Mouse (Mus musculus): Measurements from ENCODE around the gene Misp. TPM values are rescaled to one million over a fixed set of nuclear protein-coding genes. Genes with fewer than 3 reads are reported as not detected.

Gene Misp
- under 1 TPM; 0.26 to 0.54 TPM for total RNA-seq (2021)
- long read RNA-seq, experiment 1, result 0 reads
- long read RNA-seq, experiment 2, result 0 reads

- no peak for DNase-seq
- intact Hi-C loops (cut with DNase I), result no loop called here
These were observed at the start of gene Misp for GRCm38 (mm10) chr10:79820782-79821181. Gene Misp, plus strand, starts transcription at chr10:79820989.

GRCm38 (mm10) chr10:79772320-79772719 is 48.5 kb upstream of the Misp start:
- intact Hi-C loops (cut with DNase I), result no loop called here

GRCm38 (mm10) chr10:79773208-79773607 is 47.6 kb upstream of the Misp start:
- intact Hi-C loops (cut with DNase I), result no loop called here
- no peak for DNase-seq

More at GRCm38 (mm10) chr10:79772320-79772719, 48.5 kb upstream of the Misp start:
- DNase-seq, result no peak

GRCm38 (mm10) chr10:79774486-79775279 is 46.1 kb upstream of the Misp start:
- no peak for DNase-seq
- intact Hi-C loops (cut with DNase I), result loop anchor here (5.0 kb wide), 1 partner anchor 67 kb away; no protein-coding TSS in a partner anchor

GRCm38 (mm10) chr10:79777103-79777531 is 43.7 kb upstream of the Misp start, which contains the start of gene Fstl3:
Gene Fstl3, plus strand, starts transcription at chr10:79777272.
- DNase-seq, result peak in 1 of 2 experiments; percentile 45
- intact Hi-C loops (cut with DNase I), result loop anchor here (5.0 kb wide), 1 partner anchor 70 kb away; no protein-coding TSS in a partner anchor

- peak; percentile 53 to 63 for DNase-seq
- intact Hi-C loops (cut with DNase I), result loop anchor here (5.0 kb wide), 1 partner anchor 71 kb away; no protein-coding TSS in a partner anchor
These were observed 42.8 kb upstream of the Misp start for GRCm38 (mm10) chr10:79778006-79778405.

- DNase-seq, result no peak
- intact Hi-C loops (cut with DNase I), result loop anchor here (5.0 kb wide), 1 partner anchor 72 kb away; no protein-coding TSS in a partner anchor
These were observed 41.6 kb upstream of the Misp start for GRCm38 (mm10) chr10:79779193-79779592.

GRCm38 (mm10) chr10:79779784-79780663 is 40.8 kb upstream of the Misp start:
- peak; percentile 93 to 96 for DNase-seq
- intact Hi-C loops (cut with DNase I), result loop anchor here (5.0 kb wide), 2 partner anchors 37 to 73 kb away; no protein-coding TSS in a partner anchor

GRCm38 (mm10) chr10:79780664-79781015 is 40.1 kb upstream of the Misp start:
- intact Hi-C loops (cut with DNase I), result loop anchor here (5.0 kb wide), 1 partner anchor 37 kb away; no protein-coding TSS in a partner anchor
- DNase-seq, result no peak

- intact Hi-C loops (cut with DNase I), result loop anchor here (5.0 kb wide), 1 partner anchor 36 kb away; no protein-coding TSS in a partner anchor
- DNase-seq, result no peak
These were observed 39.6 kb upstream of the Misp start for GRCm38 (mm10) chr10:79781139-79781538.

- DNase-seq, result no peak
- intact Hi-C loops (cut with DNase I), result loop anchor here (5.0 kb wide), 1 partner anchor 35 kb away; no protein-coding TSS in a partner anchor
These were observed 38.8 kb upstream of the Misp start for GRCm38 (mm10) chr10:79781956-79782355.

- intact Hi-C loops (cut with DNase I), result loop anchor here (5.0 kb wide), 1 partner anchor 34 kb away; no protein-coding TSS in a partner anchor
- DNase-seq, result no peak
These were observed 37.7 kb upstream of the Misp start for GRCm38 (mm10) chr10:79783050-79783449.

- intact Hi-C loops (cut with DNase I), result loop anchor here (5.0 kb wide), 1 partner anchor 33 kb away; no protein-coding TSS in a partner anchor
- no peak for DNase-seq
These were observed 36.6 kb upstream of the Misp start for GRCm38 (mm10) chr10:79783920-79784800.

- intact Hi-C loops (cut with DNase I), result loop anchor here (1.0 to 5.0 kb wide), 2 partner anchors 20 to 91 kb away; no protein-coding TSS in a partner anchor
- DNase-seq, result peak; percentile 80 to 87
These were observed 32.2 kb upstream of the Misp start for GRCm38 (mm10) chr10:79788386-79789158.

GRCm38 (mm10) chr10:79789581-79789980 is 31.2 kb upstream of the Misp start:
- DNase-seq, result no peak
- intact Hi-C loops (cut with DNase I), result loop anchor here (1.0 to 5.0 kb wide), 2 partner anchors 21 to 92 kb away; no protein-coding TSS in a partner anchor

- intact Hi-C loops (cut with DNase I), result no loop called here
- no peak for DNase-seq
These were observed 29.9 kb upstream of the Misp start, which contains the start of gene Prss57 for GRCm38 (mm10) chr10:79790861-79791260. Gene Prss57, minus strand, starts transcription at chr10:79790961.

- DNase-seq, result no peak
- intact Hi-C loops (cut with DNase I), result loop anchor here (1.0 kb wide), 1 partner anchor 20 kb away; no protein-coding TSS in a partner anchor
These were observed 28.3 kb upstream of the Misp start for GRCm38 (mm10) chr10:79792339-79793040.
